Mouse (Mus musculus): ENCODE measurements around the gene Nap1l5.
A peak's percentile ranks its signal among the peaks of the same experiment; 100 is the strongest.

The Nap1l5 gene

DNA sequence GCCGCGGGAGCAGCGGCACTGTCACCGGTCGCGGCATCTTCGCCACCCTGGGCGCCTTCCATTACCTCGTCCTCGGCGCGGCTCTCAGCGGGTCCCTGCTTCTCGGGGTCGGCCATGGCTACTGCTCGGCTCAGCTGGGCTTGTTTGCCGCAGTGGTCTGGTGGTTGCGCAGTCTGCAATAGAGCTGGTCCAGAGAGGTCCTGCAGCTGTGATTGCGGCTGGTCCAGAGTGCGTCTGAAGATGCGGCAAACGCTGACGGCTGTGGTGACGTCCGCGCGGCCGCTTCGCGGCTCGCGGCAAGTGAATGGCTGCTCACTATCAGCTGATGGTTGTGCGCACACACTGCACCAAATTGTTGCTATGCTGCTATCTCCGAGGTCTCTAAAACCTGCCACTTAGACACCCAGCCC is at the start of gene Nap1l5:
Nap1l5 (minus strand) TSS at position 225 of the 410 bp plus-strand sequence.
- DNase-seq (ENCODE audit: low read depth, low spot score) = no peak

GRCm38 (mm10) chr6:58951128-58951992 is 44.5 kb upstream of the Nap1l5 start:
- peak; percentile 72 for DNase-seq (ENCODE audit: low read depth, low spot score)

DNA sequence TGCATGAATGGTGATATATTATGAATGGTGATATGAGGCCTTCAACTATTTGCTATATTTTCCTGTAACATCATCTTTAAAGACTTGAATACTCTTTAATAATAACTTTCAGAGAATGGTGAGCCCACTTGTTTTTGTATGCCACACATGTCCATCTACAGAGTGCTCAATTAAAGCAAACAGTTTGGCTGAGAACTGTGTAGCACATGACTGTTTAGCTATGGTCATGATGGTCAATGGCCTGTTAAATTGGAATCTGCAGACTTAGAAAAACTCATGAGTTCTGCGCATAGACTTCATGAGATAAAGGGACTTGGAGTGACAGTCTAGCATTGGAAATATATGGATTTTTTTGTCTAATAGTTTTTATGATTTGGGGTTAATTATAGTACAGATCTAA is 43.5 kb upstream of the Nap1l5 start:
- DNase-seq (ENCODE audit: low read depth, low spot score) = no peak

GRCm38 (mm10) chr6:58946840-58947239 is 40.0 kb upstream of the Nap1l5 start:
- DNase-seq (ENCODE audit: low read depth, low spot score) = no peak

- no peak for DNase-seq (ENCODE audit: low read depth, low spot score)
Measured at GRCm38 (mm10) chr6:58946246-58946645, 39.4 kb upstream of the Nap1l5 start.

DNA sequence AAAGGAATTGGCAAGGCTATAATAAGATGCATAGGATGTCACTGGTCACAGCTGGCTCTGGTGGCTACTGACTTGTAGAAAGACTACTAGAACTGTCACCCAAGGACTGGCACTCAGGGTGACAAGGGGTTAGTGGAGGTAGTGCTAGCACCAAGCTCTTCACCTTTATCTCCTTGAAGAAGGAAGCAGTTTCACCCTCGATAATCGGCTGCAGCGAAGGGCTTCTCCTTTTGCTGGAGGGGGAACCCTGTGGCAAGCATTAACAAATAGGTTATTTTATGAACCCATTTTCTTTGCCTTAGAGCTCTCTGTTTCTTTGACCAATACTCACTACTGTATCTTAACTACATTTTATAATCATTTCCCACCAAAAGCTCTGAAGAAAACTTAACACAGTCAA is 37.1 kb upstream of the Nap1l5 start:
- DNase-seq (ENCODE audit: low read depth, low spot score) = no peak

DNA sequence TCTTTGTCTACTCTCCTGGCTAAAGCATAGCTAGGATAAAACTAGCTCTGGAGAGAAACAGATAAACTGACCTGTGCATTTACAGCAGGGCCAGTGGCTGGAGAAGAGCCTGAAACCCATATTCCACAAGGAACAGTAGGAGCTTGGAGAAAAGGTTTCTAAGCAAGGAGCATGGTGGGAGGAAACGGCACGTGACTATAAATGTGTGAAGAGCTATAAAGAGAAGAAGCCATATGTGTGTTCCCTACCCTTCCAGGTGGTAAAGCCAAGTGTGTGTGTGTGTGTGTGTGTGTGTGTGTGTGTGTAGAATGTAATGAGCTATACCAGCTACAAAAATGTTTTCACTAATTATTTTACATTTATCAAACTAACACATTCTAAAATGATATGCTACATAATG is 35.4 kb upstream of the Nap1l5 start:
- DNase-seq (ENCODE audit: low read depth, low spot score) = no peak

- no peak for DNase-seq (ENCODE audit: low read depth, low spot score)
Measured at GRCm38 (mm10) chr6:58937726-58938125, 30.9 kb upstream of the Nap1l5 start.

GRCm38 (mm10) chr6:58934144-58934543 is 27.3 kb upstream of the Nap1l5 start:
- DNase-seq (ENCODE audit: low read depth, low spot score) = no peak

- DNase-seq (ENCODE audit: low read depth, low spot score) = peak; percentile 20
Measured at GRCm38 (mm10) chr6:58933189-58933913, 26.5 kb upstream of the Nap1l5 start.

DNA sequence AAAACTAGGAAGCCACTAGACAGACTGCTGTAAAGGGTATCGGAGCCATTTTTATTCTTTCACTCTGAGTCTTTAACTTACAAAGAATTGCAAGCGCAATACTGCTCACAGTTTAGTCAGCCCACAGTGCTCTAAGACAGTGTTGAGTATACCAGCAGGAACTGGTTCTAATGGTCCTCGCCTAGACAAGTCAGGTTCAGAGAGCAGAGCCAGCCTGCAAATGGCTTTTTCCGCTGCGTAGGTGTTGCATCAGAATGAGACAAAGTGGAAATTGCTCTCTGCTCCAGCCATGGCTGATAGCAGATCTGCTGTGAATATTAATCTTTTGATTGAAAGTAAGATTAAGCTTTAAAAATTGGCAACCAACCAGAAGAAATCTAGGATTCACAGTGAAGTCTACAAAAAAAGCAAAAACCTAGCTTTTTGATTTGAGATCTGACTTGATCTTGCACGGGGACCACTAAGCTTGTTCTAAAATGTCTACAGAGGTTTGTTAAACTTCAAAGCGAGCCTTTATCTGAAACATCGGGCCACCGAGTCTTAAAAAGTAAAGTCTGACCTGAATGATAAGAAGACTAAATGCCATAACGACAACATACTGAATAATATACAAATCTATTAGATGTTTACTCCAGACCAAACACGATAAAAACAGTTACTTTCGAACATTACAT is 25.8 kb upstream of the Nap1l5 start:
- DNase-seq (ENCODE audit: low read depth, low spot score) = no peak

- no peak for DNase-seq (ENCODE audit: low read depth, low spot score)
Measured at GRCm38 (mm10) chr6:58931149-58931548, 24.3 kb upstream of the Nap1l5 start.

GRCm38 (mm10) chr6:58929911-58930431 is 23.1 kb upstream of the Nap1l5 start:
- no peak for DNase-seq (ENCODE audit: low read depth, low spot score)

DNA sequence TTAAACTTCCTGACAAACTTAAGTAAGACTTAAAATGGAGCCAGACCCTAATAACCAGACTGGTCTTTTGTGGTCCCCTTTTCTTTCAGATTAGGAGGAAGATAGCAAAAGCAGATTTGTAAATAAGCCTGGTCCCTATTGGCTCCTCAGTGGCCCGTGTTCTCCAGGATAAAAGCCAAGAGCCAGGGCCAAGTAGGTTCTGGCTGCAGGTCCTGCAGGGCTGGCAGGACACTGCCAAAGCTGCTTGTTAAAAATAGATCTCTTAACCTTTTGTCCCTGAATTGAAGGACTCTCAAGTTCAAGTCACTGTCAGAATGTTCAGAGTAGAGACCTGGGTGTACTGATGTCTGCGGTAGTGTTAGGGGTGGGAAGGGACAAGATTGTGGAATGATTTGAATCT is 21.0 kb upstream of the Nap1l5 start:
- no peak for DNase-seq (ENCODE audit: low read depth, low spot score)

DNA sequence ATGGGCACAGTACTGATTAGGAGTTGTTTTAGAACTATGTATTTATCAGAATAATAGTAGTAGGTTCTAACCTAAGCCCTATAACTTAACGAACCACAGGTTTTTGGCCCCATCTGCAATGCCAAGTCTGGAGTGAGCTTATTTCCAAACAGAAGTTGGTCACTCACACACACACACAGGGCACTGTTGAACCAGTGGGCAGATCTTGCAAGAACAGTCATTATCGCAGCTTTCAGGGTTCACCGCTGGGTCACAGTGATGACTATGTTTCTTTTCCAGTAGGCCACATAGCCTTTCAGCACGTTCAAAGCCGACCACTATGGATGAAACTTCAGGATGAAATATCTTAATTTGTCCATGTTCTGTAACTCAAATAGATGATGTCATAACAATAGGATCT is 15.6 kb upstream of the Nap1l5 start:
- peak; percentile 14 for DNase-seq (ENCODE audit: low read depth, low spot score)

- DNase-seq (ENCODE audit: low read depth, low spot score) = peak; percentile 50
Measured at GRCm38 (mm10) chr6:58921623-58922022, 14.7 kb upstream of the Nap1l5 start.

DNA sequence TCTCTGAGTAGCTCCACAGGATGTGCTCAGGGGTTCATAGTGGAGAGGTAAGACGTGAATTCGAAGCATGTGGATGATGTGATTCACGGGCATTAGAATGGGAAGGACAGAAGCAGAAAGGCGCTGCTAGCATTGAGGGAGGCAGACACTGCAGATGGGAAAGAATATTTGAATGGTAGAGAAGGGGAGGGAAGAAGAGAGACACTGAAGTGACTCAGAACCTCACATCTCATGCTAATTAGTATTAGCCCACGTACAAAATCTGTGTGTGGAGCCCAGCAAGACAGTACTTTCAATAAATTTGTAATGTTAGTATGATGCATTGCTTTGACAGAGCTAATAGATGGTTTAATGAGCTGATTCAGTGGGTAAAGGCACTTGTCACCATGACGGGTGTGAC is 13.9 kb upstream of the Nap1l5 start:
- no peak for DNase-seq (ENCODE audit: low read depth, low spot score)

DNA sequence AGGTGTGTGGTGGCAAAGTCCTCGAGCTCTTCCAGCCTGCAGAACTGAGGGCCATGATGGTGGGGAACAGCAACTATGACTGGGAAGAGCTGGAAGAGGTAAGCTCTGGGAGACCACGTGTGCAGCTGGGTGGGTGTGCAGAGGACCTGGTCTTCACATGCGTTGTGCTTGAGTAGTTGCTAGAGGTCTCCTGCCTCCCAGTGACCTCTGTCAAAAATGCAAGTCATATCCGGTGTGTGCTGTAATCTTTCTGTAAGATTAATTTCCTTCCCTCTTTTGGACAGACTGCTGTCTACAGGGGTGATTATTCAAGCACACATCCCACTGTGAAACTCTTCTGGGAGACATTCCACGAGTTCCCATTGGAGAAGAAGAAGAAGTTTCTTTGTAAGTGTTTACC is 9.6 kb upstream of the Nap1l5 start:
- DNase-seq (ENCODE audit: low read depth, low spot score) = no peak

DNA sequence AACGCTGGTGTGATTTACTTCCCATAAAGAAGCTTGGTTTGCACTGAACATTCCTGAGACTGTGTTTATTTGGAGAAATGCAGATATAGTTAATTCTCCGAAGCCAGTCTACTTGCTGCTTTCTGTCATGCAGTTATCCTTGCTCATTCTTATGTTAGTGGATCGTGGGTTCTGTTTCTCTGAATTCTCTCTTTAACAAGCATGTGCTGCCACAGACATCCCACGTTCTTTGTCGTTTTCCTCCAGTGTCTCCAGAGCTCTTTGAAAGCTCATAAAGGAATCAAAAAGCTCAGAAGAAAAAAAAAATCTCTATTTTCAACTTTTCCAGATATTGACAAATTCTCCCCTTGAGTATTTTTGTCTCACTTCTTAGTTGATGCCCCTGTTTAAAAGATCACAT is 7.1 kb upstream of the Nap1l5 start:
- no peak for DNase-seq (ENCODE audit: low read depth, low spot score)

DNA sequence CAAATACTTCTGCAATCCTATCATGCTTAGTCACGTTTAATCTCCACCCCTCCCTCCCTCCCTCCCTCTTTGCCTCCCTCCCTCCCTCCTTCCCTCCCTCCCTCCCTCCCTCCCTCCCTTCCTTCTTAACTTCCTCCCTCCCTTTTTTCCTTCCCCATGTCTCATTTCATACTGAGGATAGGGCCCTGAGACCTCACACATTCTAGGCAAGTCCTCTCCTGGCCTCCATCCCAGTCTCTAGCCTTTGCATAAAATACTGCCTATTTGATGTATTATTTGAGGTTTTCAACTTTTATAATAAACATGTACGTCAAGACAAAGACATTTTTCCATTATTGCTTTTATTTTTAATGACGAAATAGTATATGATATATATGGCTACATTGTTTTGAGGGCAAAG is 6.7 kb upstream of the Nap1l5 start:
- DNase-seq (ENCODE audit: low read depth, low spot score) = no peak

GRCm38 (mm10) chr6:58912842-58913241 is 6.0 kb upstream of the Nap1l5 start:
- DNase-seq (ENCODE audit: low read depth, low spot score) = no peak

- no peak for DNase-seq (ENCODE audit: low read depth, low spot score)
Measured at GRCm38 (mm10) chr6:58907791-58908190, 915 bp upstream of the Nap1l5 start.

Data from 3T3-L1 (cell line).